26 mouse cellular contexts compared by ENCODE assay signal in genomic region chr1:192512821-192513220, GRCm38 (mm10).
"Had no signal": no experiment of that assay in that cellular context is flagged by ENCODE, and none has a peak within 500 bp of the region (broad histone marks: within the 10 kb centered on the region; RNA-seq: fewer than 3 reads in every experiment).

No protein-coding gene starts in this region.

- H3K27me3 ChIP-seq: heart, embryonic 12.5 days; hindbrain, embryonic 12.5 days; hindbrain, embryonic 15.5 days; kidney, embryonic 15.5 days; limb, embryonic 13.5 days; limb, embryonic 15.5 days; liver, embryonic 12.5 days had no signal

- H3K4me2 ChIP-seq: heart, embryonic 12.5 days; hindbrain, embryonic 12.5 days; hindbrain, embryonic 15.5 days; kidney, embryonic 15.5 days; limb, embryonic 13.5 days; limb, embryonic 15.5 days; liver, embryonic 12.5 days had no signal

- DNase-seq: gastrocnemius, postnatal 14 days; gastrocnemius, postnatal 36 days; heart, adult 18-20 months; heart, postnatal 10 days; heart, postnatal 4 days; kidney, adult 11 months; kidney, adult 2 months; kidney, adult 9 months; kidney, postnatal 14 days; kidney, postnatal 36 days; layer of hippocampus, adult 9-11 months; layer of hippocampus, postnatal 36 days; left cerebral cortex, postnatal 4 days had no signal

- H3K9ac ChIP-seq: heart, embryonic 12.5 days; hindbrain, embryonic 12.5 days; hindbrain, embryonic 15.5 days; kidney, embryonic 15.5 days; limb, embryonic 13.5 days; limb, embryonic 15.5 days; liver, embryonic 12.5 days; liver, embryonic 14.5 days had no signal

- H3K36me3 ChIP-seq: heart, embryonic 10.5 days; heart, embryonic 12.5 days; hindbrain, embryonic 10.5 days; hindbrain, embryonic 12.5 days; hindbrain, embryonic 15.5 days; kidney, embryonic 15.5 days; limb, embryonic 13.5 days; limb, embryonic 15.5 days; liver, embryonic 12.5 days had no signal

- H3K9me3 ChIP-seq: heart, embryonic 10.5 days; heart, embryonic 12.5 days; hindbrain, embryonic 10.5 days; hindbrain, embryonic 12.5 days; hindbrain, embryonic 15.5 days; kidney, embryonic 15.5 days; limb, embryonic 13.5 days; limb, embryonic 15.5 days; liver, embryonic 12.5 days had no signal

- H3K4me1 ChIP-seq: hindbrain, embryonic 10.5 days; hindbrain, embryonic 12.5 days; hindbrain, embryonic 15.5 days; kidney, embryonic 15.5 days; limb, embryonic 13.5 days; limb, embryonic 15.5 days; liver, embryonic 12.5 days had no signal

- ATAC-seq: hindbrain, postnatal 0 days; intestine, embryonic 16.5 days; liver, embryonic 12.5 days had no signal

- H3K27ac ChIP-seq: heart, embryonic 10.5 days; hindbrain, embryonic 10.5 days; hindbrain, embryonic 12.5 days; hindbrain, embryonic 15.5 days; hindbrain, postnatal 0 days; kidney, embryonic 15.5 days; kidney, postnatal 0 days; limb, embryonic 13.5 days; limb, embryonic 15.5 days; liver, embryonic 12.5 days; liver, embryonic 14.5 days had no signal

- H3K4me3 ChIP-seq: heart, embryonic 10.5 days; heart, embryonic 12.5 days; hindbrain, embryonic 10.5 days; hindbrain, embryonic 12.5 days; hindbrain, embryonic 15.5 days; kidney, embryonic 15.5 days; limb, embryonic 13.5 days; limb, embryonic 15.5 days; liver, embryonic 12.5 days had no signal
